Mouse (Mus musculus) C2C12 (cell line): ENCODE results near the gene Adgrd1.

ENCODE experiments used
- CTCF ChIP-seq: IDR thresholded peaks from one replicate; pipeline ENCODE4 v1.5.1; 2011; ENCODE audit not compliant: control insufficient read depth, insufficient read depth, insufficient read length
- FOSL1 ChIP-seq: IDR thresholded peaks from one replicate; pipeline ENCODE4 v1.8.0; 2011; ENCODE audit warnings: mild to moderate bottlenecking, low read length; ENCODE audit not compliant: poor library complexity, insufficient read depth, severe bottlenecking
- MAX ChIP-seq: IDR thresholded peaks from one replicate; pipeline ENCODE4 v1.6.1; 2011; ENCODE audit warnings: mild to moderate bottlenecking, control low read depth
- MYOD1 ChIP-seq: IDR thresholded peaks from one replicate; pipeline ENCODE4 v1.6.1; 2011; ENCODE audit warnings: low read depth; ENCODE audit not compliant: control insufficient read depth, insufficient read length

DNA sequence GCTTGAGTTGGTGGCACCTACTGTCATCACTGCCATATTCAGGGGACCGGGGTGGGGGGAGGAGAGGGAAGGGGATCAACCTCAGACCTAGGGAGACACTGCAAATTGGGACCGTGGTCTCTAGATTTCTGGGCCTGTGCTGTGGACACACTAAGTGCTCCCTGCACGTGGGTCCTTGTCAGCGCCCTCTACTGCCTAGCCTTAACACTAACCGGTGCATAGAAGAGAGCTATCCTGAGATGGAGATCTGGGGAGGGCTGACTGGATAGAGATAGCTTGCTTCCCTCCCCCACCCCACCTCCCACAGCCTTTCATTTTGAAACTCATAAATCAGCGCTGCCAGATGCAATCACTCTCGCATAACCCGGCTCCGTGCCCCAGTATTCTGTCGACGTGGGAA is 139.8 kb downstream of the Adgrd1 start:
- TF ChIP-seq CTCF (no peak), MAX (no peak), MYOD1 (no peak), FOSL1 (no peak)
